Mouse (Mus musculus) lung, adult 2 months (tissue): ENCODE results near the gene Ccdc181.

ENCODE experiments used
- CTCF ChIP-seq: fragments of 200-500 bp; IDR thresholded peaks from 2 replicates; pipeline ENCODE4 v1.5.1; 2011; ENCODE audit warnings: mild to moderate bottlenecking, low read length, control low read depth; ENCODE audit not compliant: insufficient read depth
- POLR2A ChIP-seq: fragments of 200-500 bp; IDR thresholded peaks from 2 replicates; pipeline ENCODE4 v1.6.1; 2011; ENCODE audit warnings: low read depth, mild to moderate bottlenecking, control low read depth, low read length, borderline replicate concordance; ENCODE audit errors: extremely low read depth

DNA sequence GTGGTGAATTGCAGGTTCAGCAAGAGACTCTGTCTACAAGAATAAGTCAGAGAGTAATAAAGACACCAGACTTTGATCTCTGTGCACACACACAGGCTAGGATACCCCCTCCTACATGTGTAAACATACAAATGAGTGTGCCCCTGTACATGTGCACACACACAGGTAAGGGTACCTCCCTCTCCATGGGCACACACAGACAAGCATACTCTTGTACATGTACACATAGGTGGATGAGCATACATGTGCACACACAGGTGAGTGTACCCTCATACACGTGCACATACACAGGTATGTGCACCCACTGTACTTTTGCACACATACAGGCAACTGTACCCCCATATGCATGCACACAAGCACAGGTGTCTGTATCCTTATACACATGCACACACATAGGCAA is 41.9 kb upstream of the Ccdc181 start:
- no peak for TF ChIP-seq CTCF
- no peak for TF ChIP-seq POLR2A
